Mouse (Mus musculus) intestine, postnatal 0 days (tissue): Measurements from ENCODE around the gene Nmral1. TPM values are rescaled to one million over a fixed set of nuclear protein-coding genes. Genes with fewer than 3 reads are reported as not detected.

Experiments
- ATAC-seq: fragments of 200-750 bp; cut with Nextera tagmentation; 2 replicates; pipeline ENCODE4 v1.8.0; 2017; ENCODE audit warnings: mild to moderate bottlenecking, moderate TSS enrichment, moderate library complexity
- H3K27ac ChIP-seq: fragments of 300-500 bp; sonication (generic); 2 replicates; pipeline ENCODE4 v1.5.1; 2014; ENCODE audit warnings: mild to moderate bottlenecking, low read depth, low read length, moderate library complexity
- H3K27me3 ChIP-seq: fragments of 300-500 bp; sonication (generic); replicated peaks from 2 replicates; pipeline ENCODE4 v1.6.1; 2014; ENCODE audit warnings: low read length, mixed read lengths; ENCODE audit not compliant: control insufficient read depth, insufficient read depth
- H3K36me3 ChIP-seq: fragments of 300-500 bp; sonication (generic); 2 replicates; pipeline ENCODE4 v1.6.1; 2014; ENCODE audit warnings: mild to moderate bottlenecking, moderate library complexity; ENCODE audit not compliant: control insufficient read depth, insufficient read depth
- H3K4me1 ChIP-seq: fragments of 300-500 bp; sonication (generic); replicated peaks from 2 replicates; pipeline ENCODE4 v1.6.1; 2014; ENCODE audit warnings: antibody characterized with exemption, low read length, mixed read lengths; ENCODE audit not compliant: control insufficient read depth, insufficient read depth
- H3K4me2 ChIP-seq: fragments of 300-500 bp; sonication (generic); replicated peaks from 2 replicates; pipeline ENCODE4 v1.6.1; 2014; ENCODE audit warnings: low read depth, mild to moderate bottlenecking, moderate library complexity
- H3K4me3 ChIP-seq: fragments of 300-500 bp; sonication (generic); 2 replicates; pipeline ENCODE4 v1.5.1; 2014; ENCODE audit warnings: low read depth, low read length
- H3K9ac ChIP-seq: fragments of 300-500 bp; sonication (generic); 2 replicates; pipeline ENCODE4 v1.6.1; 2014; ENCODE audit warnings: mild to moderate bottlenecking, low read depth, low read length
- H3K9me3 ChIP-seq: fragments of 300-500 bp; sonication (generic); 2 replicates; pipeline ENCODE4 v1.6.1; 2016; ENCODE audit warnings: mixed run types; ENCODE audit not compliant: control insufficient read depth
- CTCF ChIP-seq: sonication (generic); IDR thresholded peaks from 2 replicates; pipeline ENCODE4 v1.5.1; 2016; ENCODE audit warnings: low read depth, mild to moderate bottlenecking, control low read depth, antibody characterized with exemption, moderate library complexity
- WGBS: fragments of 180-500 bp; shearing (Covaris S2); extraction: QIAGEN DNeasy Blood & Tissue Kit; methylation state at CpG from one replicate; pipeline ENCODE4 v1.1.7; 2014; 5-methylcytosine and 5-hydroxymethylcytosine counted together
- polyA plus RNA-seq: library from polyadenylated mRNA; unstranded; fragments of >200 nt; fragmentation: Nextera tagmentation; extraction: Ambion mirVana; gene quantifications from 2 replicates; pipeline ENCODE4 v1.2.1, GENCODE M21; 2015

The Nmral1 gene
- polyA plus RNA-seq, 1 experiment from 2014 or later = 11.6 TPM

- Histone ChIP-seq H3K9ac (no peak overlapping the region), H3K27me3 (no peaks in the 10 kb centered on the region), H3K27ac (no peak overlapping the region), H3K36me3 (no peaks in the 10 kb centered on the region), H3K4me1 (no peaks in the 10 kb centered on the region; the same call in 1 of the 2 replicates), H3K9me3 (no peaks in the 10 kb centered on the region), H3K4me3 (no peak overlapping the region), H3K4me2 (no peak overlapping the region)
- 55% methylated on average over 3 of the region's 3 CpGs for WGBS
- no peak for ATAC-seq
- no peak for TF ChIP-seq CTCF
Measured at GRCm38 (mm10) chr16:4722915-4723209, 3.7 kb upstream of the Nmral1 start.

GRCm38 (mm10) chr16:4722128-4722914, 3.2 kb upstream of the Nmral1 start:
- no peak overlapping the region for H3K27ac ChIP-seq
- no peak for ATAC-seq

GRCm38 (mm10) chr16:4717866-4718265, 1.3 kb downstream of the Nmral1 start:
- H3K4me3 ChIP-seq = no peak overlapping the region
- H3K9me3 ChIP-seq = no peaks in the 10 kb centered on the region
- H3K27me3 ChIP-seq = no peaks in the 10 kb centered on the region
- no peaks in the 10 kb centered on the region; the same call in 1 of the 2 replicates for H3K4me1 ChIP-seq
- no peak for TF ChIP-seq CTCF
- H3K9ac ChIP-seq = no peak overlapping the region
- WGBS = 52% methylated on average over 3 of the region's 3 CpGs
- H3K36me3 ChIP-seq = peaks cover 3% of the 10 kb centered on the region; the same call in 1 of the 2 replicates
- H3K27ac ChIP-seq = no peak overlapping the region
- no peak for ATAC-seq
- peak overlapping the region; percentile 79; the same call in 1 of the 2 replicates for H3K4me2 ChIP-seq

More at GRCm38 (mm10) chr16:4722128-4722914, 3.2 kb upstream of the Nmral1 start:
- H3K27me3 ChIP-seq = no peaks in the 10 kb centered on the region
- TF ChIP-seq CTCF = no peak
- no peak overlapping the region for H3K4me2 ChIP-seq
- 55% methylated on average over 7 of the region's 7 CpGs for WGBS
- H3K4me3 ChIP-seq = no peak overlapping the region
- H3K4me1 ChIP-seq = no peaks in the 10 kb centered on the region; the same call in 1 of the 2 replicates
- H3K9me3 ChIP-seq = no peaks in the 10 kb centered on the region
- H3K36me3 ChIP-seq = no peaks in the 10 kb centered on the region
- no peak overlapping the region for H3K9ac ChIP-seq

GRCm38 (mm10) chr16:4713861-4714710, 5.1 kb downstream of the Nmral1 start:
- Histone ChIP-seq H3K36me3 (peaks cover 5% of the 10 kb centered on the region), H3K9ac (no peak overlapping the region), H3K4me2 (no peak overlapping the region), H3K4me3 (no peak overlapping the region), H3K9me3 (no peaks in the 10 kb centered on the region), H3K27me3 (no peaks in the 10 kb centered on the region), H3K4me1 (no peaks in the 10 kb centered on the region), H3K27ac (no peak overlapping the region)
- no peak for ATAC-seq
- 90% methylated on average over 17 of the region's 17 CpGs for WGBS
- no peak for TF ChIP-seq CTCF

GRCm38 (mm10) chr16:4711173-4711572, 8.0 kb downstream of the Nmral1 start:
- Histone ChIP-seq H3K4me1 (no peaks in the 10 kb centered on the region), H3K27me3 (no peaks in the 10 kb centered on the region), H3K36me3 (peaks cover 34% of the 10 kb centered on the region), H3K27ac (no peak overlapping the region), H3K9me3 (no peaks in the 10 kb centered on the region), H3K4me2 (no peak overlapping the region), H3K9ac (no peak overlapping the region), H3K4me3 (no peak overlapping the region)
- TF ChIP-seq CTCF = no peak
- ATAC-seq = no peak
- 94% methylated on average over 4 of the region's 4 CpGs for WGBS

GRCm38 (mm10) chr16:4705541-4705940, 13.6 kb downstream of the Nmral1 start:
- H3K9ac ChIP-seq = no peak overlapping the region

More at GRCm38 (mm10) chr16:4705541-4705940, 13.6 kb downstream of the Nmral1 start:
- Histone ChIP-seq H3K9me3 (no peaks in the 10 kb centered on the region), H3K4me3 (no peak overlapping the region), H3K4me2 (no peak overlapping the region), H3K36me3 (peaks cover 86% of the 10 kb centered on the region), H3K27ac (no peak overlapping the region), H3K27me3 (no peaks in the 10 kb centered on the region), H3K4me1 (no peaks in the 10 kb centered on the region)
- WGBS = 45% methylated on average over 4 of the region's 4 CpGs
- no peak for ATAC-seq
- TF ChIP-seq CTCF = no peak
